Mouse (Mus musculus) MEL (cell line): ENCODE measurements around the gene S100a4.

Source experiments
- E2F4 ChIP-seq: IDR thresholded peaks from 2 replicates; pipeline ENCODE4 v1.6.1; 2011; ENCODE audit warnings: low read depth, low read length, improper control_type of control experiment, borderline replicate concordance
- EP300 ChIP-seq, 2 experiments: IDR thresholded peaks; 2 replicates each; pipeline ENCODE4 v1.6.1; 2011; ENCODE audit warnings: improper control_type of control experiment in 2 of 2, low read length in 2 of 2, low read depth in 1 of 2, mild to moderate bottlenecking in 1 of 2
- POLR2AphosphoS5 ChIP-seq: IDR thresholded peaks from 2 replicates; pipeline ENCODE4 v1.6.1; 2012; ENCODE audit warnings: low read depth, borderline replicate concordance, mild to moderate bottlenecking, inconsistent platforms, low read length, moderate library complexity, mixed read lengths

DNA sequence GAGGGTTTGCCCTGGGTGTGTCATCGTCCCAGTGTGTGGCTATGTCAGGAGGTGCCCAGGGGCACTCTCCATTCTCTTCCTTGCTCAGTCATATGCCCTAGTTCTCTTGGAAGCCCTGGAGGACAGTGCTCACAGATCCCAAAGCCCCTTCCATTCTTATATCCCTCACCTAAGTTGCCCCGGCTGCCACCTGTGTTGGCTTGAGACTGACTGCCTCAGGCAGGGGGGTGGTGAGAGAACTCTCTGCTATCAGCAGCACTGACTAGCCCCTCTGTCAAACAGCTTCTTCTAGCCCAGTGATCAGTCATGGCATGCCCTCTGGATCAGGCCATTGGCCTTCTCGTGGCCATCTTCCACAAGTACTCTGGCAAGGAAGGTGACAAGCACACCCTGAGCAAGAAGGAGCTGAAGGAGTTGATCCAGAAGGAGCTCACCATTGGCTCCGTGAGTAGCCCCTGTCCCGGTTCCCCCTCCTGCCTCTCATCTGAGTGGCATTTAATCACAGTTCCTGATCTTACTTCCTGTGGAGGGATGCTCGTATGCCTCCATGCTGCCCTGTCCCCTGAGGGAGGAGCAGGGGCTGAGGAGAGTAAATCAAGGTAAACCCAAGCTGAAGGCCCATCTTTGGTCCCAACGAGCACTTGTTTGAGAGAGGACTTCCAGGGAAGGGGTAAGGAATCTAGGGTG lies 10.0 kb downstream of the S100a4 start:
- no peak for TF ChIP-seq EP300 (IDR thresholded peaks at IDR 0.05; ENCODE audit: low read depth in 1 of 2, low read length in 2 of 2)
- no peak for TF ChIP-seq POLR2AphosphoS5
- TF ChIP-seq E2F4 = no peak
